Mouse (Mus musculus): ENCODE data around the gene Clasp2. TPM values are rescaled to one million over a fixed set of nuclear protein-coding genes. Genes with fewer than 3 reads are reported as not detected.

The Clasp2 gene
- polyA plus RNA-seq, 1 experiment = 5.8 TPM

DNA sequence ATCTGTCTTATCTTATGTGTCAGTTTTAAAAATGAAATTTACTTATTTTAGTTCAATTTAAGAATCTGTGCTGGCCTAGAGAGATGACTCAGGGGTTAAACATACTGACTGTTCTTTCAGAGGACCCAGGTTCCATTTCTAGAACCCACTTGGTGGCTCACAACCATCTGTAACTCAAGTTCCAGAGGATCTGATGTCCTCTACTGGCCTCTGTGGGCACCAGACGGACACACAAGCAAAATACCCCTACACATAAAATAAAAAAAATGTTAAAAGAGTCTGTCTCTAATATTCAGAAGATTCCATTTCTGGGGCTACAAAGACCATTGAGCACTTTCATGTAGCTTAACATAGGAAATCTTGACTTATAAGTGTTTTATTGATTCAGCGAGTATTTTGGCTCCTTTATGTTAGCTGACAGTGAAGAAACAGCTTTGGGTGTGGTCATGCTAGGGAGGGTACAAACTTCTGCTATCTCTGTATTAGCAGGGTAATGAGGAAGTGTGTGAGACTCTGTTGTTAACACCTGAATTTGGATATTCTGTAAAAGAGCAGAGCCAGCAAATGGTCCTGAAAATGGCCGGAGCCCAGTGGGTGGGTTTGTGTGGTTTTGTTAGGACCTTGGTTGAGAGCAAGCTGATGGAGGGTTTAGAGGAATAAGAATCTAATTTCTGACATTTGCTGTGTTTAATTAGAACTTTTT is 200.0 kb downstream of the Clasp2 start:
- no peak for TF ChIP-seq POLR2A (IDR thresholded peaks at IDR 0.05; ENCODE audit: control insufficient read depth, low read depth, low read length)
- no peak for TF ChIP-seq CTCF (IDR thresholded peaks at IDR 0.05; ENCODE audit: control insufficient read depth, insufficient read depth, insufficient replicate concordance, low read depth, low read length)
- Histone ChIP-seq H3K4me1 (ENCODE audit: control insufficient read depth, insufficient read depth, low read length) (no peaks in the 10 kb centered on the region), H3K36me3 (ENCODE audit: control insufficient read depth, insufficient read depth, low read length) (no peaks in the 10 kb centered on the region)

DNA sequence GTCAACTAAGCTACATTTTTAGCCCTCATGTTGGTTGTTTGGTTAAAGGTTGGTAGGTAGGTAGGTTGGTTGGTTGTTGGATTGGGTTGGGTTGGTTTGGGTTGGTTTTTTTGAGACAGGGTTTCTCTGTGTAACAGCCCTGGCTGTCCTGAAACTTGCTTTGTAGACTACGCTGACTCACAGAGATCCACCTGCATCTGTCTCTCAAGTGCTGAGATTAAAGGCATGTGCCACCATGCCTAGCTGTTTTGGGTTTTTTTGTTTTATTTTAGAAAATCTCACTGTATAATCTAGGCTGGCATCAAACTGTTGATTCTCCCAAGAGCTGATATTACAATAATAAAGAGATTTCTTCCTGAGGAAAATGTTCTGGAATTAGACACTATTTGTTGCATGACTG is 202.1 kb downstream of the Clasp2 start:
- Histone ChIP-seq H3K4me3 (ENCODE audit: control insufficient read depth, low read depth, low read length) (no peak overlapping the region), H3K36me3 (ENCODE audit: control insufficient read depth, insufficient read depth, low read length) (no peaks in the 10 kb centered on the region)
- no peak for TF ChIP-seq POLR2A (IDR thresholded peaks at IDR 0.05; ENCODE audit: control insufficient read depth, low read depth, low read length)
- no peak for TF ChIP-seq CTCF (IDR thresholded peaks at IDR 0.05; ENCODE audit: control insufficient read depth, insufficient read depth, insufficient replicate concordance, low read depth, low read length)

More for the DNA sequence above, 200.0 kb downstream of the Clasp2 start:
- H3K27ac ChIP-seq (ENCODE audit: control insufficient read depth, insufficient read depth, low read depth, low read length) = no peak overlapping the region
- no peaks in the 10 kb centered on the region for H3K27me3 ChIP-seq (ENCODE audit: control insufficient read depth, insufficient read depth, low read length)
- H3K4me3 ChIP-seq (ENCODE audit: control insufficient read depth, low read depth, low read length) = no peak overlapping the region

GRCm38 (mm10) chr9:113947216-113947615 is 205.9 kb downstream of the Clasp2 start:
- H3K4me3 ChIP-seq (ENCODE audit: control insufficient read depth, low read depth, low read length) = no peak overlapping the region
- no peaks in the 10 kb centered on the region for H3K4me1 ChIP-seq (ENCODE audit: control insufficient read depth, insufficient read depth, low read length)
- no peak overlapping the region for H3K27ac ChIP-seq (ENCODE audit: control insufficient read depth, insufficient read depth, low read depth, low read length)
- H3K36me3 ChIP-seq (ENCODE audit: control insufficient read depth, insufficient read depth, low read length) = no peaks in the 10 kb centered on the region
- H3K27me3 ChIP-seq (ENCODE audit: control insufficient read depth, insufficient read depth, low read length) = no peaks in the 10 kb centered on the region
- TF ChIP-seq POLR2A (IDR thresholded peaks at IDR 0.05; ENCODE audit: control insufficient read depth, low read depth, low read length) = no peak
- no peak for TF ChIP-seq CTCF (IDR thresholded peaks at IDR 0.05; ENCODE audit: control insufficient read depth, insufficient read depth, insufficient replicate concordance, low read depth, low read length)

More for the DNA sequence above, 202.1 kb downstream of the Clasp2 start:
- Histone ChIP-seq H3K27me3 (ENCODE audit: control insufficient read depth, insufficient read depth, low read length) (no peaks in the 10 kb centered on the region), H3K4me1 (ENCODE audit: control insufficient read depth, insufficient read depth, low read length) (no peaks in the 10 kb centered on the region), H3K27ac (ENCODE audit: control insufficient read depth, insufficient read depth, low read depth, low read length) (no peak overlapping the region)

- H3K36me3 ChIP-seq (ENCODE audit: control insufficient read depth, insufficient read depth, low read length) = peaks cover 3% of the 10 kb centered on the region; the same call in 1 of the 2 replicates
- no peak for TF ChIP-seq CTCF (IDR thresholded peaks at IDR 0.05; ENCODE audit: control insufficient read depth, insufficient read depth, insufficient replicate concordance, low read depth, low read length)
- no peak for TF ChIP-seq POLR2A (IDR thresholded peaks at IDR 0.05; ENCODE audit: control insufficient read depth, low read depth, low read length)
- H3K4me3 ChIP-seq (ENCODE audit: control insufficient read depth, low read depth, low read length) = peak overlapping the region; percentile 37
- H3K27ac ChIP-seq (ENCODE audit: control insufficient read depth, insufficient read depth, low read depth, low read length) = no peak overlapping the region
- H3K4me1 ChIP-seq (ENCODE audit: control insufficient read depth, insufficient read depth, low read length) = no peaks in the 10 kb centered on the region
- no peaks in the 10 kb centered on the region for H3K27me3 ChIP-seq (ENCODE audit: control insufficient read depth, insufficient read depth, low read length)
These were observed 216.5 kb downstream of the Clasp2 start for GRCm38 (mm10) chr9:113957777-113958176.

- Histone ChIP-seq H3K27ac (ENCODE audit: control insufficient read depth, insufficient read depth, low read depth, low read length) (no peak overlapping the region), H3K36me3 (ENCODE audit: control insufficient read depth, insufficient read depth, low read length) (peaks cover 2% of the 10 kb centered on the region), H3K4me1 (ENCODE audit: control insufficient read depth, insufficient read depth, low read length) (no peaks in the 10 kb centered on the region), H3K4me3 (ENCODE audit: control insufficient read depth, low read depth, low read length) (no peak overlapping the region), H3K27me3 (ENCODE audit: control insufficient read depth, insufficient read depth, low read length) (no peaks in the 10 kb centered on the region)
- TF ChIP-seq POLR2A (IDR thresholded peaks at IDR 0.05; ENCODE audit: control insufficient read depth, low read depth, low read length) = no peak
These were observed 222.4 kb downstream of the Clasp2 start for GRCm38 (mm10) chr9:113963718-113964117.

DNA sequence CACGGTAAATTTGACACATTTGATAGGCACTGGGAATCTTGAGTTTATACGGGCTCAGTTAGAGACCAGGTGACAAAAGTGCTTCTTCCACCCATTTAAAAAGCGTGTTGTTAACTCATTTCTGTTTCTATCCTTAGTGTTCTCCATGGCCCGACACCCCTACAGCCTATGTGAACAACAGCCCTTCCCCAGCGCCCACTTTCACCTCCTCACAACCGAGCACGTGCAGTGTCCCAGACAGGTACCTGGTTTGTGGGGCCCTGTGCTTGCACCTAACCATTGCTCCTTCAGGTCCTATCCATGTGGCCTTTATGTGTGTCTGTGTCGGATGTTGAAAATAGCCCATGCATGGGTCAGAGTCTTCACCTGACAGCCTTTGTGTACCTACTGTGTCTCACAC is 223.1 kb downstream of the Clasp2 start:
- no peak overlapping the region for H3K4me3 ChIP-seq (ENCODE audit: control insufficient read depth, low read depth, low read length)
- no peak overlapping the region for H3K27ac ChIP-seq (ENCODE audit: control insufficient read depth, insufficient read depth, low read depth, low read length)
- no peaks in the 10 kb centered on the region for H3K27me3 ChIP-seq (ENCODE audit: control insufficient read depth, insufficient read depth, low read length)
- no peaks in the 10 kb centered on the region for H3K4me1 ChIP-seq (ENCODE audit: control insufficient read depth, insufficient read depth, low read length)
- TF ChIP-seq POLR2A (IDR thresholded peaks at IDR 0.05; ENCODE audit: control insufficient read depth, low read depth, low read length) = no peak
- no peak for TF ChIP-seq CTCF (IDR thresholded peaks at IDR 0.05; ENCODE audit: control insufficient read depth, insufficient read depth, insufficient replicate concordance, low read depth, low read length)
- H3K36me3 ChIP-seq (ENCODE audit: control insufficient read depth, insufficient read depth, low read length) = peaks cover 1% of the 10 kb centered on the region

DNA sequence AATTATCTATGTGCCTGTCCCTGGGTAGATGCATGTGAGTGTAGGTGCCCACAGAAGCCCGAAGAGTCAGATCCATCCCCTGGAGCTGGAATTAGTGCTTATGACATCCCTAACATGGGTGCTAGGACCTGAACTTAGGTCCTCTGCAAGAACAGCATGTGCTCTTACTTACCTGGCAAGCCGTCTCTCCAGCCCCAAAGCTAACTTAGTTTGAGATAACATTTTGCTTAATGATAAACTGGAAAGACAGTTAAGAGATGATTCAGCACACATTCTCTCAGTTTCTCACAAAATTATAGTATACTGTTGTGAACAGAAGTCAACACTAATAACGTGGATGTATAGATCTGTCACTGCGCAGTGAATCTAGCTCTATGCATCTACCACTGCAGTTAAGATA is 225.6 kb downstream of the Clasp2 start:
- H3K36me3 ChIP-seq (ENCODE audit: control insufficient read depth, insufficient read depth, low read length) = peaks cover 1% of the 10 kb centered on the region
- TF ChIP-seq POLR2A (IDR thresholded peaks at IDR 0.05; ENCODE audit: control insufficient read depth, low read depth, low read length) (no peak), CTCF (IDR thresholded peaks at IDR 0.05; ENCODE audit: control insufficient read depth, insufficient read depth, insufficient replicate concordance, low read depth, low read length) (no peak)
- no peak overlapping the region for H3K27ac ChIP-seq (ENCODE audit: control insufficient read depth, insufficient read depth, low read depth, low read length)
- no peaks in the 10 kb centered on the region for H3K27me3 ChIP-seq (ENCODE audit: control insufficient read depth, insufficient read depth, low read length)
- H3K4me1 ChIP-seq (ENCODE audit: control insufficient read depth, insufficient read depth, low read length) = no peaks in the 10 kb centered on the region
- no peak overlapping the region for H3K4me3 ChIP-seq (ENCODE audit: control insufficient read depth, low read depth, low read length)

Measured in testis, adult 2 months (tissue).